Mouse (Mus musculus) bone marrow macrophage, adult 2 months (primary cell): Measurements from ENCODE around the gene Hap1.

Source experiments
- CTCF ChIP-seq: IDR thresholded peaks from 2 replicates; pipeline ENCODE4 v1.5.1; 2012; ENCODE audit warnings: low read depth, mild to moderate bottlenecking, low read length, moderate library complexity
- POLR2A ChIP-seq: IDR thresholded peaks from 2 replicates; pipeline ENCODE4 v1.6.1; 2012; ENCODE audit warnings: mild to moderate bottlenecking, low read depth, low read length, borderline replicate concordance

DNA sequence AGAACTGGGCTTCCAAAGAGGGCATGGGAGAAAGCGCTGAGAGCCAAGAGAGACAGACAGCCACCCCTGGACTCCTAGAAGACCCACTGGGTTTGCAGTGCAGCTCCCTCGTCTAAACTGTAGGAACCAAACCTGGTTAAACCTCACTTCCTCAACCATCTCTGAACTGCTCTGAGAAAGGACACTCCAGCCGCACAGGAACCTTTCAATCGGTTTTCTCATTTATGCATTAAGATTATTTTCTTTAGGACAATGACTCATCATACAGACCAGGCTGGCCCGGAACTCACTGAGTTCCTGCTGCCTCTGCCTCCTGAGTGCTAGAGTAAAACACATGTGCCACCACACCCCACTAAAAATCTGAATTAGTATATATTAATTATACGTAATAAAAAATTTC lies 28.2 kb downstream of the Hap1 start:
- TF ChIP-seq CTCF (no peak), POLR2A (no peak)
